Mouse (Mus musculus): ENCODE measurements around the gene Plekho1. TPM values are rescaled to one million over a fixed set of nuclear protein-coding genes. Genes with fewer than 3 reads are reported as not detected.
"Not testable (repeated sequence)": the region's sequence is repeated elsewhere in the genome, so short reads cannot be mapped to it uniquely, and the experiment has no call there.

Gene Plekho1
- 53.5 and 55.4 TPM in 2 replicates for polyA plus RNA-seq (2015; fragmentation: Nextera tagmentation; extraction: Ambion mirVana)

DNA sequence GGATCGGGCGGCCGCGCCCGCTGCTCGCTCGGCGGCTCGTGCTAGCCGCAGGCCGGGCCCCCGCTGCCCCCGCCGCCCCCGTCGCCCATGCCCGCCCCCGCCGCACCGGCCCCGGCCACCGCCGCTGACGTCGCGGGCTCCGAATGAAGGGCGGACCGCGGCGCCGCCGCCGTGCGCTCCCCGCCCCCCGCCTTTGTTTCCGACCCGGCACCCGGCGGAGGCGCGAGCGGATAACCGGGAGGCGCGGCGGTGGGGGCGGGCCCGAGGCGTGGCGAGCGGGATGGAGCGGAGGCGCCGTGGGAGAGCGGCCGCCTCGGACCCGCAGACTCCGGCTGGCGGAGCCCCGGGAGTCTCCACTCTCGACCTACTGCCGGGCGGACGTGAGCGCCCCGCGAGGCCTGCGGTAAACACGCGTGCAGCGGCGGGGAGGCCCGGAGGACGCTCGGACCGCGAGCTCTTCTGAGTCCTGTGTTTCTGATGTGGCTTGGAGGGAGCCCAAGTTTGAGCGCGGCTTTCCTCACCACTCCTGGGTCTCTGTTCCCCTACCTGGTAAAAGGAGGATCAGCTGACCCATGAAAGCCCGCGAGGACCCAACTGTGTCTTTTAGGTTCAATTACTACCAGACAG is at the start of gene Plekho1:
Gene Plekho1 (minus strand): TSS at position 200 of the 627 bp plus-strand sequence.
- peak within 1 kb of the TSS; percentile 94 for H3K27ac ChIP-seq (ENCODE audit: low read length)
- no peaks in the 10 kb centered on the region for H3K36me3 ChIP-seq (ENCODE audit: insufficient read depth, low read length)
- ATAC-seq: peak; percentile 50
- peak within 1 kb of the TSS; percentile 92 for H3K4me2 ChIP-seq (replicated peaks; ENCODE audit: low read depth, low read length)
- H3K27me3 ChIP-seq (replicated peaks; ENCODE audit: insufficient read depth, low read length): no peaks in the 10 kb centered on the region
- H3K9ac ChIP-seq (replicated peaks; ENCODE audit: low read depth): peak within 1 kb of the TSS; percentile 57
- DNase-seq (ENCODE audit: low spot score): peak; percentile 54
- H3K4me1 ChIP-seq (ENCODE audit: insufficient read depth, low read depth, low read length): peaks cover 14% of the 10 kb centered on the region; the same call in 1 of the 2 replicates
- H3K9me3 ChIP-seq (ENCODE audit: low read length): no peaks in the 10 kb centered on the region
- TF ChIP-seq CTCF (IDR thresholded peaks at IDR 0.05): peak; percentile 44
- TF ChIP-seq EP300 (IDR thresholded peaks at IDR 0.05): no peak
- under 1% methylated on average over 48 of the region's 84 CpGs for WGBS
- peak within 1 kb of the TSS; percentile 77 for H3K4me3 ChIP-seq (ENCODE audit: low read depth, low read length)

DNA sequence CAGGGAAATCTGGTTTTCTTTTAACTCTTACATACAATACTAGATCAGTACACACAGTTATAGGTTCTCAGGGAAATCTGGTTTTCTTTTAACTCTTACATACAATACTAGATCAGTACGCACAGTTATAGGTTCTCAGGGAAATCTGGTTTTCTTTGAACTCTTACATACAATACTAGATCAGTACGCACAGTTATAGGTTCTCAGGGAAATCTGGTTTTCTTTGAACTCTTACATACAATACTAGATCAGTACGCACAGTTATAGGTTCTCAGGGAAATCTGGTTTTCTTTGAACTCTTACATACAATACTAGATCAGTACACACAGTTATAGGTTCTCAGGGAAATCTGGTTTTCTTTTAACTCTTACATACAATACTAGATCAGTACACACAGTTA is 48.8 kb upstream of the Plekho1 start:
- H3K27me3 ChIP-seq (replicated peaks; ENCODE audit: insufficient read depth, low read length); H3K9ac ChIP-seq (replicated peaks; ENCODE audit: low read depth); H3K9me3 ChIP-seq (ENCODE audit: low read length); H3K36me3 ChIP-seq (ENCODE audit: insufficient read depth, low read length); ATAC-seq; DNase-seq (ENCODE audit: low spot score); H3K4me1 ChIP-seq (ENCODE audit: insufficient read depth, low read depth, low read length); H3K4me2 ChIP-seq (replicated peaks; ENCODE audit: low read depth, low read length); H3K27ac ChIP-seq (ENCODE audit: low read length); H3K4me3 ChIP-seq (ENCODE audit: low read depth, low read length): not testable (repeated sequence)
- WGBS: 89% methylated on average over 3 of the region's 3 CpGs

DNA sequence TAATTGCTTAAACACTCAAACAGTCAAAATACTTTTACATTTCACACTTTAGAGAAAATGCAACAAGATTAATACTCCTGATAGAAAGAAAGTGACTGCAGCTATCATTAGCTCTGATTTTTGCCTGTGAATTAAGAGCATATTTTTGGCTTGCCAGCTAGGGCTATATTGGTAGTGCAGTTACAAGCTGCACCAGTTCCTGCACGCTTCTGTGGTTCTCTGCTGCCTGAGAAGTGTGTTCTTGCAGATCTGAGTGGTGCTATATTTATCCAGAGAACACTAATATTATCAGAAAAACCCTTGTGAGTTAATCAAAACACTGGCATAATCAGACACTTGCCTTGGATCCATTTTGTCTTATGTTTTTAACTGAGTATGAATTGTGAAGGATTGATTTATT is 47.3 kb upstream of the Plekho1 start:
- no peaks in the 10 kb centered on the region for H3K4me1 ChIP-seq (ENCODE audit: insufficient read depth, low read depth, low read length)
- TF ChIP-seq CTCF (IDR thresholded peaks at IDR 0.05): no peak
- TF ChIP-seq EP300 (IDR thresholded peaks at IDR 0.05): no peak
- no peak overlapping the region for H3K4me3 ChIP-seq (ENCODE audit: low read depth, low read length)
- 59% methylated on average over 1 of the region's 1 CpGs for WGBS
- DNase-seq (ENCODE audit: low spot score) (no peak), ATAC-seq (no peak)
- H3K36me3 ChIP-seq (ENCODE audit: insufficient read depth, low read length): 0 out of 2 replicates have a peak, but pooled peaks cover 8% of the 10 kb centered on the region
- H3K27ac ChIP-seq (ENCODE audit: low read length): no peak overlapping the region
- H3K9ac ChIP-seq (replicated peaks; ENCODE audit: low read depth): no peak overlapping the region
- no peaks in the 10 kb centered on the region for H3K9me3 ChIP-seq (ENCODE audit: low read length)
- H3K4me2 ChIP-seq (replicated peaks; ENCODE audit: low read depth, low read length): no peak overlapping the region
- no peaks in the 10 kb centered on the region for H3K27me3 ChIP-seq (replicated peaks; ENCODE audit: insufficient read depth, low read length)

- H3K4me2 ChIP-seq (replicated peaks; ENCODE audit: low read depth, low read length): no peak overlapping the region
- no peak overlapping the region for H3K27ac ChIP-seq (ENCODE audit: low read length)
- no peaks in the 10 kb centered on the region for H3K27me3 ChIP-seq (replicated peaks; ENCODE audit: insufficient read depth, low read length)
- 93% methylated on average over 6 of the region's 6 CpGs for WGBS
- H3K4me1 ChIP-seq (ENCODE audit: insufficient read depth, low read depth, low read length): no peaks in the 10 kb centered on the region
- no peak for DNase-seq (ENCODE audit: low spot score)
- ATAC-seq: no peak
- no peak for TF ChIP-seq CTCF (IDR thresholded peaks at IDR 0.05)
- no peak for TF ChIP-seq EP300 (IDR thresholded peaks at IDR 0.05)
- H3K36me3 ChIP-seq (ENCODE audit: insufficient read depth, low read length): 0 out of 2 replicates have a peak, but pooled peaks cover 3% of the 10 kb centered on the region
- no peaks in the 10 kb centered on the region for H3K9me3 ChIP-seq (ENCODE audit: low read length)
- no peak overlapping the region for H3K9ac ChIP-seq (replicated peaks; ENCODE audit: low read depth)
- no peak overlapping the region for H3K4me3 ChIP-seq (ENCODE audit: low read depth, low read length)
Measured at GRCm38 (mm10) chr3:96041079-96041478, 45.3 kb upstream of the Plekho1 start.

DNA sequence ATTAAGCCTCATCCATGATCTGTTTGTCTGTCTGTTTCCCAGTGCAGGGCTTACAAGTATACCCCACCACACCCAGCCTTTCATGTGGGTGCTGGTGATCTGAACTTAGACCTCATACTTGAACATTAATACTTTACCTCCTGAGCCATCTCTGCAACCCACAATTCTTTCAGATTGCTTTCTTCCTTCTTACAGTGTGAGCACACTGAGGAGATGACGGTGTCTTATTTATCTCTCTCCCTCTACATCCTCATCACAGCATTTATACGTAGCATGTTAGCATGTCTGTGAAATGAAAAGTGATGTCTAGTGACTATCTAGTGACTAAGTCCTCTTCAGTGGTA is 44.8 kb upstream of the Plekho1 start:
- Histone ChIP-seq H3K4me2 (replicated peaks; ENCODE audit: low read depth, low read length) (no peak overlapping the region), H3K36me3 (ENCODE audit: insufficient read depth, low read length) (0 out of 2 replicates have a peak, but pooled peaks cover 3% of the 10 kb centered on the region), H3K27ac (ENCODE audit: low read length) (no peak overlapping the region), H3K9me3 (ENCODE audit: low read length) (no peaks in the 10 kb centered on the region), H3K4me3 (ENCODE audit: low read depth, low read length) (no peak overlapping the region), H3K27me3 (replicated peaks; ENCODE audit: insufficient read depth, low read length) (no peaks in the 10 kb centered on the region), H3K9ac (replicated peaks; ENCODE audit: low read depth) (no peak overlapping the region), H3K4me1 (ENCODE audit: insufficient read depth, low read depth, low read length) (no peaks in the 10 kb centered on the region)
- ATAC-seq (no peak), DNase-seq (ENCODE audit: low spot score) (no peak)
- WGBS: 91% methylated on average over 2 of the region's 2 CpGs
- TF ChIP-seq CTCF (IDR thresholded peaks at IDR 0.05) (no peak), EP300 (IDR thresholded peaks at IDR 0.05) (no peak)

- Histone ChIP-seq H3K9ac (replicated peaks; ENCODE audit: low read depth) (no peak overlapping the region), H3K4me1 (ENCODE audit: insufficient read depth, low read depth, low read length) (no peaks in the 10 kb centered on the region), H3K27me3 (replicated peaks; ENCODE audit: insufficient read depth, low read length) (no peaks in the 10 kb centered on the region), H3K4me2 (replicated peaks; ENCODE audit: low read depth, low read length) (no peak overlapping the region), H3K27ac (ENCODE audit: low read length) (no peak overlapping the region), H3K4me3 (ENCODE audit: low read depth, low read length) (no peak overlapping the region), H3K36me3 (ENCODE audit: insufficient read depth, low read length) (0 out of 2 replicates have a peak, but pooled peaks cover under 1% of the 10 kb centered on the region), H3K9me3 (ENCODE audit: low read length) (no peaks in the 10 kb centered on the region)
- TF ChIP-seq EP300 (IDR thresholded peaks at IDR 0.05) (no peak), CTCF (IDR thresholded peaks at IDR 0.05) (no peak)
- no peak for DNase-seq (ENCODE audit: low spot score)
- 67% methylated on average over 9 of the region's 9 CpGs for WGBS
- no peak for ATAC-seq
Measured at GRCm38 (mm10) chr3:96039857-96040662, 44.3 kb upstream of the Plekho1 start.
